Mouse (Mus musculus) heart, embryonic 13.5 days (tissue): ENCODE results near the gene Kctd15. TPM values are rescaled to one million over a fixed set of nuclear protein-coding genes. Genes with fewer than 3 reads are reported as not detected.
A peak's percentile ranks its signal among the peaks of the same experiment; 100 is the strongest.

Experiments
- ATAC-seq: fragments of 200-750 bp; cut with Nextera tagmentation; 2 replicates; pipeline ENCODE4 v1.8.0; 2017; ENCODE audit warnings: moderate TSS enrichment; ENCODE audit not compliant: insufficient number of reproducible peaks, low FRiP score, low TSS enrichment; ENCODE audit errors: extremely low read depth
- H3K27ac ChIP-seq: fragments of 300-500 bp; sonication (generic); replicated peaks from 2 replicates; pipeline ENCODE4 v1.5.1; 2015; ENCODE audit warnings: moderate library complexity, mild to moderate bottlenecking, inconsistent platforms
- H3K27me3 ChIP-seq: fragments of 300-500 bp; sonication (generic); replicated peaks from 2 replicates; pipeline ENCODE4 v1.6.1; 2015; ENCODE audit warnings: mild to moderate bottlenecking, inconsistent platforms
- H3K36me3 ChIP-seq: fragments of 300-500 bp; sonication (generic); 2 replicates; pipeline ENCODE4 v1.6.1; 2015; ENCODE audit warnings: mild to moderate bottlenecking, inconsistent platforms
- H3K4me1 ChIP-seq: fragments of 300-500 bp; sonication (generic); 2 replicates; pipeline ENCODE4 v1.6.1; 2015; ENCODE audit warnings: inconsistent platforms
- H3K4me2 ChIP-seq: fragments of 300-500 bp; sonication (generic); 2 replicates; pipeline ENCODE4 v1.6.1; 2015; ENCODE audit warnings: inconsistent platforms, mild to moderate bottlenecking, moderate library complexity
- H3K4me3 ChIP-seq: fragments of 300-500 bp; sonication (generic); 2 replicates; pipeline ENCODE4 v1.5.1; 2015; ENCODE audit warnings: moderate library complexity, mild to moderate bottlenecking, inconsistent platforms
- H3K9ac ChIP-seq: fragments of 300-500 bp; sonication (generic); 2 replicates; pipeline ENCODE4 v1.6.1; 2015; ENCODE audit warnings: inconsistent platforms, mild to moderate bottlenecking, moderate library complexity
- H3K9me3 ChIP-seq: fragments of 300-500 bp; sonication (generic); 2 replicates; pipeline ENCODE4 v1.6.1; 2016; ENCODE audit warnings: inconsistent platforms
- WGBS: fragments of 180-500 bp; shearing (Covaris S2); methylation state at CpG from one replicate; pipeline ENCODE4 v1.1.7; 2015; ENCODE audit warnings: mixed read lengths; 5-methylcytosine and 5-hydroxymethylcytosine counted together
- polyA plus RNA-seq: library from polyadenylated mRNA; unstranded; fragments of >200 nt; fragmentation: Nextera tagmentation; extraction: Ambion mirVana; gene quantifications from 2 replicates; pipeline ENCODE4 v1.2.1, GENCODE M21; 2015

The Kctd15 gene
- polyA plus RNA-seq, 1 experiment from 2014 or later: 6.5 TPM

- no peak for ATAC-seq
- H3K4me1 ChIP-seq: peaks cover 19% of the 10 kb centered on the region
- H3K36me3 ChIP-seq: no peaks in the 10 kb centered on the region
- H3K9me3 ChIP-seq: no peaks in the 10 kb centered on the region
- H3K27ac ChIP-seq: no peak overlapping the region
- H3K9ac ChIP-seq: no peak overlapping the region
- no peak overlapping the region for H3K4me2 ChIP-seq
- WGBS: 42% methylated on average over 7 of the region's 7 CpGs
- H3K4me3 ChIP-seq: no peak overlapping the region
- H3K27me3 ChIP-seq: peaks cover 58% of the 10 kb centered on the region
These were observed 29.3 kb upstream of the Kctd15 start for GRCm38 (mm10) chr7:34685801-34686200.

- no peak for ATAC-seq
- peaks cover 17% of the 10 kb centered on the region for H3K4me1 ChIP-seq
- H3K4me2 ChIP-seq: no peak overlapping the region
- H3K9me3 ChIP-seq: no peaks in the 10 kb centered on the region
- no peak overlapping the region for H3K27ac ChIP-seq
- H3K36me3 ChIP-seq: no peaks in the 10 kb centered on the region
- peaks cover 56% of the 10 kb centered on the region for H3K27me3 ChIP-seq
- H3K9ac ChIP-seq: no peak overlapping the region
- WGBS: 58% methylated on average over 4 of the region's 4 CpGs
- H3K4me3 ChIP-seq: no peak overlapping the region
These were observed 28.6 kb upstream of the Kctd15 start for GRCm38 (mm10) chr7:34685176-34685575.

- no peaks in the 10 kb centered on the region for H3K9me3 ChIP-seq
- H3K4me1 ChIP-seq: peaks cover 7% of the 10 kb centered on the region
- no peaks in the 10 kb centered on the region for H3K36me3 ChIP-seq
- 30% methylated on average over 15 of the region's 15 CpGs for WGBS
- H3K4me3 ChIP-seq: no peak overlapping the region
- H3K4me2 ChIP-seq: no peak overlapping the region
- H3K27me3 ChIP-seq: peaks cover 49% of the 10 kb centered on the region
- H3K9ac ChIP-seq: no peak overlapping the region
- H3K27ac ChIP-seq: no peak overlapping the region
- no peak for ATAC-seq
These were observed 24.4 kb upstream of the Kctd15 start for GRCm38 (mm10) chr7:34680771-34681421.

- Histone ChIP-seq H3K27ac (no peak overlapping the region), H3K4me3 (no peak overlapping the region), H3K4me1 (peaks cover 13% of the 10 kb centered on the region), H3K27me3 (peaks cover 49% of the 10 kb centered on the region), H3K9me3 (no peaks in the 10 kb centered on the region), H3K9ac (no peak overlapping the region), H3K36me3 (no peaks in the 10 kb centered on the region), H3K4me2 (no peak overlapping the region)
- ATAC-seq: no peak
- WGBS: 71% methylated on average over 2 of the region's 2 CpGs
These were observed 23.4 kb upstream of the Kctd15 start for GRCm38 (mm10) chr7:34679886-34680285.

GRCm38 (mm10) chr7:34675831-34676514, 19.4 kb upstream of the Kctd15 start:
- Histone ChIP-seq H3K4me1 (peaks cover 11% of the 10 kb centered on the region), H3K9me3 (no peaks in the 10 kb centered on the region), H3K36me3 (no peaks in the 10 kb centered on the region), H3K9ac (no peak overlapping the region), H3K27me3 (peaks cover 57% of the 10 kb centered on the region), H3K4me3 (peak overlapping the region; percentile 37), H3K4me2 (peak overlapping the region; percentile 59), H3K27ac (no peak overlapping the region)
- no peak for ATAC-seq
- 6% methylated on average over 33 of the region's 33 CpGs for WGBS

GRCm38 (mm10) chr7:34675120-34675790, 18.7 kb upstream of the Kctd15 start:
- WGBS: 12% methylated on average over 42 of the region's 42 CpGs
- no peak for ATAC-seq
- H3K9me3 ChIP-seq: no peaks in the 10 kb centered on the region
- H3K27ac ChIP-seq: no peak overlapping the region
- H3K9ac ChIP-seq: no peak overlapping the region
- peak overlapping the region; percentile 37 for H3K4me3 ChIP-seq
- no peaks in the 10 kb centered on the region for H3K36me3 ChIP-seq
- peaks cover 53% of the 10 kb centered on the region for H3K27me3 ChIP-seq
- H3K4me2 ChIP-seq: peak overlapping the region; percentile 59
- H3K4me1 ChIP-seq: peaks cover 7% of the 10 kb centered on the region

GRCm38 (mm10) chr7:34672916-34673315, 16.4 kb upstream of the Kctd15 start:
- 51% methylated on average over 4 of the region's 4 CpGs for WGBS
- peaks cover 12% of the 10 kb centered on the region for H3K4me1 ChIP-seq
- H3K27ac ChIP-seq: no peak overlapping the region
- H3K4me3 ChIP-seq: no peak overlapping the region
- no peaks in the 10 kb centered on the region for H3K36me3 ChIP-seq
- no peak overlapping the region for H3K9ac ChIP-seq
- H3K4me2 ChIP-seq: no peak overlapping the region
- ATAC-seq: no peak
- H3K27me3 ChIP-seq: peaks cover 44% of the 10 kb centered on the region
- no peaks in the 10 kb centered on the region for H3K9me3 ChIP-seq

GRCm38 (mm10) chr7:34671911-34672310, 15.4 kb upstream of the Kctd15 start:
- Histone ChIP-seq H3K4me1 (peaks cover 12% of the 10 kb centered on the region), H3K4me3 (no peak overlapping the region), H3K36me3 (no peaks in the 10 kb centered on the region), H3K9ac (no peak overlapping the region), H3K9me3 (no peaks in the 10 kb centered on the region), H3K4me2 (no peak overlapping the region), H3K27me3 (peaks cover 44% of the 10 kb centered on the region), H3K27ac (no peak overlapping the region)
- 2% methylated on average over 6 of the region's 6 CpGs for WGBS
- ATAC-seq: no peak

GRCm38 (mm10) chr7:34670778-34671177, 14.2 kb upstream of the Kctd15 start:
- H3K36me3 ChIP-seq: no peaks in the 10 kb centered on the region
- H3K27ac ChIP-seq: no peak overlapping the region
- no peak overlapping the region for H3K4me3 ChIP-seq
- H3K4me2 ChIP-seq: no peak overlapping the region
- no peaks in the 10 kb centered on the region for H3K9me3 ChIP-seq
- no peak for ATAC-seq
- H3K27me3 ChIP-seq: peaks cover 38% of the 10 kb centered on the region
- WGBS: 61% methylated on average over 3 of the region's 3 CpGs
- H3K4me1 ChIP-seq: peaks cover 9% of the 10 kb centered on the region
- H3K9ac ChIP-seq: no peak overlapping the region

GRCm38 (mm10) chr7:34669336-34669735, 12.8 kb upstream of the Kctd15 start:
- H3K9ac ChIP-seq: no peak overlapping the region
- no peak for ATAC-seq
- H3K4me3 ChIP-seq: no peak overlapping the region
- WGBS: 12% methylated on average over 9 of the region's 9 CpGs
- peak overlapping the region; percentile 9; the same call in 1 of the 2 replicates for H3K4me2 ChIP-seq
- peaks cover 6% of the 10 kb centered on the region; the same call in 1 of the 2 replicates for H3K4me1 ChIP-seq
- H3K9me3 ChIP-seq: no peaks in the 10 kb centered on the region
- H3K27ac ChIP-seq: no peak overlapping the region
- peaks cover 26% of the 10 kb centered on the region for H3K27me3 ChIP-seq
- H3K36me3 ChIP-seq: no peaks in the 10 kb centered on the region

- Histone ChIP-seq H3K4me1 (peaks cover 6% of the 10 kb centered on the region; the same call in 1 of the 2 replicates), H3K4me2 (no peak overlapping the region), H3K27me3 (peaks cover 20% of the 10 kb centered on the region), H3K27ac (no peak overlapping the region), H3K4me3 (no peak overlapping the region), H3K9ac (no peak overlapping the region), H3K36me3 (no peaks in the 10 kb centered on the region), H3K9me3 (no peaks in the 10 kb centered on the region)
- no peak for ATAC-seq
- 80% methylated on average over 16 of the region's 16 CpGs for WGBS
These were observed 11.3 kb upstream of the Kctd15 start for GRCm38 (mm10) chr7:34667874-34668273.
